Mouse (Mus musculus): ENCODE measurements around the gene Phf2. TPM values are rescaled to one million over a fixed set of nuclear protein-coding genes. Genes with fewer than 3 reads are reported as not detected.

Phf2 gene
- polyA plus RNA-seq, 1 experiment, result 21.5 TPM

GRCm38 (mm10) chr13:48878534-48878933 lies 7.6 kb upstream of the Phf2 start:
- TF ChIP-seq POLR2A (IDR thresholded peaks at IDR 0.05; ENCODE audit: insufficient read length, low read depth), result peak; percentile 99
- TF ChIP-seq MYOD1 (IDR thresholded peaks at IDR 0.05; ENCODE audit: control insufficient read depth in 1 of 3, insufficient read length in 2 of 3, low read depth in 2 of 3), result no peak
- peak; percentile 52 for TF ChIP-seq SRF (IDR thresholded peaks at IDR 0.05; ENCODE audit: control insufficient read depth, insufficient read length, low read depth)
- TF ChIP-seq USF1 (IDR thresholded peaks at IDR 0.05; ENCODE audit: low read depth), result peak; percentile 95
- no peak for TF ChIP-seq REST (IDR thresholded peaks at IDR 0.05; ENCODE audit: insufficient read depth, insufficient read length)
- peak in 1 of 3 experiments; percentile 35 for TF ChIP-seq MYOG (IDR thresholded peaks at IDR 0.05; ENCODE audit: control insufficient read depth in 1 of 3, insufficient read depth in 1 of 3, insufficient read length in 2 of 3, low read depth in 2 of 3)
- TF ChIP-seq POLR2AphosphoS2 (IDR thresholded peaks at IDR 0.05; ENCODE audit: insufficient read length, low read depth), result peak; percentile 100
- Histone ChIP-seq H3K36me3 (ENCODE audit: control insufficient read depth, insufficient read depth) (peaks cover 6% of the 10 kb centered on the region), H3K4me3 (peak overlapping the region; percentile 22), H3K4me2 (ENCODE audit: low read depth) (peak overlapping the region; percentile 98), H3K79me2 (ENCODE audit: control insufficient read depth, insufficient read depth) (no peaks in the 10 kb centered on the region), H3K27me3 (ENCODE audit: control insufficient read depth, insufficient read depth, insufficient read length) (no peaks in the 10 kb centered on the region), H3ac (ENCODE audit: control insufficient read depth, insufficient read length) (peak overlapping the region; percentile 15)

GRCm38 (mm10) chr13:48877805-48878204 lies 6.9 kb upstream of the Phf2 start:
- no peaks in the 10 kb centered on the region for H3K27me3 ChIP-seq (ENCODE audit: control insufficient read depth, insufficient read depth, insufficient read length)
- no peaks in the 10 kb centered on the region for H3K79me2 ChIP-seq (ENCODE audit: control insufficient read depth, insufficient read depth)
- H3ac ChIP-seq (ENCODE audit: control insufficient read depth, insufficient read length), result peak overlapping the region; percentile 15
- peak overlapping the region; percentile 98 for H3K4me2 ChIP-seq (ENCODE audit: low read depth)
- peak overlapping the region; percentile 22 for H3K4me3 ChIP-seq
- peaks cover 4% of the 10 kb centered on the region for H3K36me3 ChIP-seq (ENCODE audit: control insufficient read depth, insufficient read depth)
- TF ChIP-seq POLR2AphosphoS2 (IDR thresholded peaks at IDR 0.05; ENCODE audit: insufficient read length, low read depth) (peak; percentile 48), MAX (IDR thresholded peaks at IDR 0.05; ENCODE audit: low read depth) (no peak)

GRCm38 (mm10) chr13:48872726-48873125 lies 1.8 kb upstream of the Phf2 start:
- TF ChIP-seq REST (IDR thresholded peaks at IDR 0.05; ENCODE audit: insufficient read depth, insufficient read length) (no peak), TCF12 (IDR thresholded peaks at IDR 0.05; ENCODE audit: insufficient read depth, poor library complexity, severe bottlenecking) (no peak), MYOD1 (IDR thresholded peaks at IDR 0.05; ENCODE audit: control insufficient read depth in 1 of 3, insufficient read length in 2 of 3, low read depth in 2 of 3) (no peak), SRF (IDR thresholded peaks at IDR 0.05; ENCODE audit: control insufficient read depth, insufficient read length, low read depth) (no peak), POLR2AphosphoS2 (IDR thresholded peaks at IDR 0.05; ENCODE audit: insufficient read length, low read depth) (no peak), MYOG (IDR thresholded peaks at IDR 0.05; ENCODE audit: control insufficient read depth in 1 of 3, insufficient read depth in 1 of 3, insufficient read length in 2 of 3, low read depth in 2 of 3) (no peak), E2F4 (IDR thresholded peaks at IDR 0.05; ENCODE audit: insufficient read depth) (no peak), TCF3 (IDR thresholded peaks at IDR 0.05; ENCODE audit: insufficient read length, low read depth) (no peak), USF1 (IDR thresholded peaks at IDR 0.05; ENCODE audit: low read depth) (no peak), POLR2A (IDR thresholded peaks at IDR 0.05; ENCODE audit: insufficient read length, low read depth) (no peak), CEBPB (IDR thresholded peaks at IDR 0.05; ENCODE audit: insufficient read depth, poor library complexity, severe bottlenecking) (no peak), MAX (IDR thresholded peaks at IDR 0.05; ENCODE audit: low read depth) (no peak)
- Histone ChIP-seq H3K27me3 (ENCODE audit: control insufficient read depth, insufficient read depth, insufficient read length) (no peaks in the 10 kb centered on the region), H3K36me3 (ENCODE audit: control insufficient read depth, insufficient read depth) (no peaks in the 10 kb centered on the region), H3ac (ENCODE audit: control insufficient read depth, insufficient read length) (no peak overlapping the region), H3K4me3 (no peak overlapping the region), H3K79me2 (ENCODE audit: control insufficient read depth, insufficient read depth) (peaks cover 34% of the 10 kb centered on the region), H3K4me2 (ENCODE audit: low read depth) (no peak overlapping the region)

GRCm38 (mm10) chr13:48871887-48872606 lies 1.1 kb upstream of the Phf2 start:
- H3K36me3 ChIP-seq (ENCODE audit: control insufficient read depth, insufficient read depth), result no peaks in the 10 kb centered on the region
- no peaks in the 10 kb centered on the region for H3K27me3 ChIP-seq (ENCODE audit: control insufficient read depth, insufficient read depth, insufficient read length)
- peak overlapping the region; percentile 98 for H3ac ChIP-seq (ENCODE audit: control insufficient read depth, insufficient read length)
- H3K79me2 ChIP-seq (ENCODE audit: control insufficient read depth, insufficient read depth), result peaks cover 41% of the 10 kb centered on the region
- peak overlapping the region; percentile 42 for H3K4me3 ChIP-seq
- no peak for TF ChIP-seq POLR2A (IDR thresholded peaks at IDR 0.05; ENCODE audit: insufficient read length, low read depth)
- TF ChIP-seq E2F4 (IDR thresholded peaks at IDR 0.05; ENCODE audit: insufficient read depth), result no peak
- no peak for TF ChIP-seq CEBPB (IDR thresholded peaks at IDR 0.05; ENCODE audit: insufficient read depth, poor library complexity, severe bottlenecking)
- TF ChIP-seq TCF12 (IDR thresholded peaks at IDR 0.05; ENCODE audit: insufficient read depth, poor library complexity, severe bottlenecking), result no peak
- no peak for TF ChIP-seq POLR2AphosphoS2 (IDR thresholded peaks at IDR 0.05; ENCODE audit: insufficient read length, low read depth)
- peak overlapping the region; percentile 95 for H3K4me2 ChIP-seq (ENCODE audit: low read depth)

- H3K27me3 ChIP-seq (ENCODE audit: control insufficient read depth, insufficient read depth, insufficient read length), result no peaks in the 10 kb centered on the region
- TF ChIP-seq MYOD1 (IDR thresholded peaks at IDR 0.05; ENCODE audit: control insufficient read depth in 1 of 3, insufficient read length in 2 of 3, low read depth in 2 of 3) (no peak), POLR2A (IDR thresholded peaks at IDR 0.05; ENCODE audit: insufficient read length, low read depth) (peak; percentile 66)
- peak overlapping the region; percentile 85 for H3K4me2 ChIP-seq (ENCODE audit: low read depth)
- H3K36me3 ChIP-seq (ENCODE audit: control insufficient read depth, insufficient read depth), result no peaks in the 10 kb centered on the region
- peaks cover 60% of the 10 kb centered on the region for H3K79me2 ChIP-seq (ENCODE audit: control insufficient read depth, insufficient read depth)
- H3K4me3 ChIP-seq, result peak overlapping the region; percentile 42
- H3ac ChIP-seq (ENCODE audit: control insufficient read depth, insufficient read length), result peak overlapping the region; percentile 98
These were observed 759 bp downstream of the Phf2 start for GRCm38 (mm10) chr13:48869950-48870770.
